Mouse (Mus musculus) liver, embryonic 13.5 days (tissue): Measurements from ENCODE around the gene Trpm7. TPM values are rescaled to one million over a fixed set of nuclear protein-coding genes. Genes with fewer than 3 reads are reported as not detected.
"Not testable (repeated sequence)": the region's sequence is repeated elsewhere in the genome, so short reads cannot be mapped to it uniquely, and the experiment has no call there.

Experiments used
- ATAC-seq: fragments of 200-750 bp; cut with Nextera tagmentation; 2 replicates; pipeline ENCODE4 v1.8.0; 2017; ENCODE audit warnings: low read depth, mild to moderate bottlenecking, moderate number of reproducible peaks, moderate library complexity
- DNase-seq: peaks from one replicate; pipeline ENCODE4 v3.0.0; 2022
- H3K27ac ChIP-seq: fragments of 300-500 bp; sonication (generic); 2 replicates; pipeline ENCODE4 v1.5.1; 2015; ENCODE audit warnings: moderate library complexity, mild to moderate bottlenecking, inconsistent platforms
- H3K27me3 ChIP-seq: fragments of 300-500 bp; sonication (generic); 2 replicates; pipeline ENCODE4 v1.6.1; 2015; ENCODE audit warnings: mild to moderate bottlenecking, inconsistent platforms
- H3K36me3 ChIP-seq: fragments of 300-500 bp; sonication (generic); 2 replicates; pipeline ENCODE4 v1.6.1; 2015; ENCODE audit warnings: mild to moderate bottlenecking, inconsistent platforms
- H3K4me1 ChIP-seq: fragments of 300-500 bp; sonication (generic); replicated peaks from 2 replicates; pipeline ENCODE4 v1.6.1; 2015; ENCODE audit warnings: inconsistent platforms
- H3K4me2 ChIP-seq: fragments of 300-500 bp; sonication (generic); 2 replicates; pipeline ENCODE4 v1.6.1; 2015; ENCODE audit warnings: inconsistent platforms, mild to moderate bottlenecking, moderate library complexity
- H3K4me3 ChIP-seq: fragments of 300-500 bp; sonication (generic); replicated peaks from 2 replicates; pipeline ENCODE4 v1.5.1; 2015; ENCODE audit warnings: mild to moderate bottlenecking, inconsistent platforms
- H3K9ac ChIP-seq: fragments of 300-500 bp; sonication (generic); 2 replicates; pipeline ENCODE4 v1.6.1; 2015; ENCODE audit warnings: mild to moderate bottlenecking, inconsistent platforms
- H3K9me3 ChIP-seq: fragments of 300-500 bp; sonication (generic); replicated peaks from 2 replicates; pipeline ENCODE4 v1.6.1; 2016; ENCODE audit warnings: inconsistent platforms
- WGBS: fragments of 180-500 bp; shearing (Covaris S2); methylation state at CpG from one replicate; pipeline ENCODE4 v1.1.7; 2015; ENCODE audit not compliant: insufficient replicate concordance; 5-methylcytosine and 5-hydroxymethylcytosine counted together
- polyA plus RNA-seq: library from polyadenylated mRNA; unstranded; fragments of >200 nt; fragmentation: Nextera tagmentation; extraction: Ambion mirVana; gene quantifications from 2 replicates; pipeline ENCODE4 v1.2.1, GENCODE M21; 2015

The Trpm7 gene
- polyA plus RNA-seq, 1 experiment from 2014 or later = 22.0 TPM

- Histone ChIP-seq H3K27ac (no peak overlapping the region), H3K9me3 (no peaks in the 10 kb centered on the region), H3K9ac (no peak overlapping the region), H3K4me3 (no peak overlapping the region), H3K4me2 (no peak overlapping the region), H3K4me1 (no peaks in the 10 kb centered on the region), H3K27me3 (no peaks in the 10 kb centered on the region), H3K36me3 (no peaks in the 10 kb centered on the region)
- ATAC-seq (no peak), DNase-seq (no peak)
- 64% methylated on average over 2 of the region's 2 CpGs for WGBS
Measured at GRCm38 (mm10) chr2:126885871-126886270, 9.8 kb upstream of the Trpm7 start.

- H3K4me2 ChIP-seq, H3K27me3 ChIP-seq, H3K4me1 ChIP-seq, H3K9me3 ChIP-seq, H3K36me3 ChIP-seq, ATAC-seq, DNase-seq, H3K9ac ChIP-seq, H3K27ac ChIP-seq, H3K4me3 ChIP-seq: not testable (repeated sequence)
- 24% methylated on average over 2 of the region's 2 CpGs for WGBS
Measured at GRCm38 (mm10) chr2:126882711-126883110, 6.7 kb upstream of the Trpm7 start.

DNA sequence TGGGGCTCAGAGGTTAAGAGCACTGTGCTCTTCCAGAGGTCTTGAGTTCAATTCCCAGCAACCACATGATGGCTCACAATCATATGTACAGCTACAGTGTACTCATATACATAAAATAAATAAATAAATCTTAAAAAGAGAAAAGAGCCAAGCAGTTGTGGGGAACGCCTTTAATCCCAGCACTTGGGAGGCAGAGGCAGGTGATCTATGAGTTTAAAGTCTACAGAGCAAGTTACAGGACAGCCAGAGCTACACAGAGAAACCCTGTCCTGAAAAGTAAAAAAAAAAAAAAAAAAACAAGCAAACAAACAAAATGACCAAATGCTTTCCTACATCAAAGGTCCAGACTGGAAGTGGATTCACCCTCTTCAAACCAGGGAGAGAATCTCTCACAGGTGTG, 2.0 kb upstream of the Trpm7 start:
- Histone ChIP-seq H3K27ac (no peak overlapping the region), H3K36me3 (no peaks in the 10 kb centered on the region), H3K4me2 (no peak overlapping the region), H3K4me3 (no peak overlapping the region), H3K9ac (no peak overlapping the region), H3K4me1 (peaks cover 23% of the 10 kb centered on the region), H3K27me3 (no peaks in the 10 kb centered on the region), H3K9me3 (no peaks in the 10 kb centered on the region)
- 80% methylated on average over 1 of the region's 1 CpGs for WGBS
- no peak for DNase-seq
- ATAC-seq = no peak

GRCm38 (mm10) chr2:126875516-126875835, 554 bp downstream of the Trpm7 start:
- no peaks in the 10 kb centered on the region for H3K27me3 ChIP-seq
- DNase-seq (no peak), ATAC-seq (peak; percentile 55)
- peak overlapping the region; percentile 98 for H3K27ac ChIP-seq
- peak overlapping the region; percentile 81 for H3K4me3 ChIP-seq
- no peaks in the 10 kb centered on the region for H3K9me3 ChIP-seq
- H3K9ac ChIP-seq = peak overlapping the region; percentile 86
- no peaks in the 10 kb centered on the region for H3K36me3 ChIP-seq
- under 1% methylated on average over 18 of the region's 18 CpGs for WGBS
- peaks cover 36% of the 10 kb centered on the region for H3K4me1 ChIP-seq
- peak overlapping the region; percentile 80 for H3K4me2 ChIP-seq

DNA sequence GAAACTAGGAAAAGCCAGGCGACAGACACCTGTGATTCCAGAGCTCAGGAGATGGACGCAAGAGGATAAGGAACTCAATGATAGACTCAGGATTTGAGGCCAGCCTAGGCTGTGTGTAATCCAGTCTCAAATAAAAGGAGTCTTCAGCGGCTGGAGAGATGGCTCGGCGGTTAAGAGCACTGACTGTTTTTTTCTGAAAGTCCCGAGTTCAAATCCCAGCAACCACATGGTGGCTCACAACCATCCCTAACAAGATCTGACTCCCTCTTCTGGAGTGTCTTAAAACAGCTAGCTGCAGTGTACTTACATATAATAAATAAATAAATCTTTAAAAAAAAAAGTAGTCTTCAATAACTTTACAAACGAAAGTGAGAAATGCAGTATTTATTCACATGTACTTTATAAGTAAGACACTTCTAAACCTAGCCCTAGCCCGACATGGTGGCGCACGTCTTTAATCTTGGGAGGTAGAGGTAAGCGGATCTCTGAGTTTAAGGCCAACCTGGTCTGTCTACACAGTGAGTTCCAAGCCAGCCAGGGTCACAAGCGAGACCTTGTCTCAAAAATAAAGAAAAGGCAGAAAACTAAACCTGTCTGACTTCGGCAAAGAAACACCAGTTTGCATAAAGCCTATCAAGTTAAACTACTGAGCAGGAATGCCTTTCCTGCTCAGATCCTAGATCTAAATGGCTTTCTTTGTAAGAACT, 1.1 kb downstream of the Trpm7 start:
- H3K4me1 ChIP-seq = peaks cover 41% of the 10 kb centered on the region
- H3K27me3 ChIP-seq = no peaks in the 10 kb centered on the region
- peak overlapping the region; percentile 86 for H3K9ac ChIP-seq
- H3K36me3 ChIP-seq = no peaks in the 10 kb centered on the region
- DNase-seq (peak; percentile 18), ATAC-seq (no peak)
- no peaks in the 10 kb centered on the region for H3K9me3 ChIP-seq
- peak overlapping the region; percentile 81 for H3K4me3 ChIP-seq
- peak overlapping the region; percentile 98 for H3K27ac ChIP-seq
- peak overlapping the region; percentile 80 for H3K4me2 ChIP-seq
- 14% methylated on average over 13 of the region's 13 CpGs for WGBS

DNA sequence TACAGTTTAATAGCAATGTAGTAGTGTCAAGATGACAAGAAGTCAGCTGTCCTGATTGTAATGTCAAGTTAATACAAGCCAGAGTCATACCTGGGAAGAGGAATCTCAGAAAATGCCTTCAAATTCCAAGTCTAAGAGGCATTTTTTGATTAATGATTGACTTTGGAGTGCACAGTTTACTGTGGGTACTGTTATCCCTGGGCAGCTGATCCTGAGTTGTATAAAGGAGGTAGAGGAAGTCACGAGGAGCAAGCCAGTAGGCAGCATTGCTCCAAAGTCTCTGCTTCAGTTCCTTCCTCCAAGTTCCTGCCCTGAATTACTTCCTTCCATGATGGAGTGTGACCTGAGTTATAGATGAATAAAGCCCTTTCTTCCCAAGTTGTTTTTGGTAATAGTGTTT, 9.7 kb downstream of the Trpm7 start:
- H3K27ac ChIP-seq = no peak overlapping the region
- H3K4me1 ChIP-seq = peaks cover 52% of the 10 kb centered on the region
- H3K27me3 ChIP-seq = no peaks in the 10 kb centered on the region
- no peak overlapping the region for H3K4me3 ChIP-seq
- DNase-seq (no peak), ATAC-seq (no peak)
- no peaks in the 10 kb centered on the region for H3K9me3 ChIP-seq
- WGBS = 58% methylated on average over 1 of the region's 1 CpGs
- no peaks in the 10 kb centered on the region for H3K36me3 ChIP-seq
- no peak overlapping the region for H3K9ac ChIP-seq
- no peak overlapping the region for H3K4me2 ChIP-seq

DNA sequence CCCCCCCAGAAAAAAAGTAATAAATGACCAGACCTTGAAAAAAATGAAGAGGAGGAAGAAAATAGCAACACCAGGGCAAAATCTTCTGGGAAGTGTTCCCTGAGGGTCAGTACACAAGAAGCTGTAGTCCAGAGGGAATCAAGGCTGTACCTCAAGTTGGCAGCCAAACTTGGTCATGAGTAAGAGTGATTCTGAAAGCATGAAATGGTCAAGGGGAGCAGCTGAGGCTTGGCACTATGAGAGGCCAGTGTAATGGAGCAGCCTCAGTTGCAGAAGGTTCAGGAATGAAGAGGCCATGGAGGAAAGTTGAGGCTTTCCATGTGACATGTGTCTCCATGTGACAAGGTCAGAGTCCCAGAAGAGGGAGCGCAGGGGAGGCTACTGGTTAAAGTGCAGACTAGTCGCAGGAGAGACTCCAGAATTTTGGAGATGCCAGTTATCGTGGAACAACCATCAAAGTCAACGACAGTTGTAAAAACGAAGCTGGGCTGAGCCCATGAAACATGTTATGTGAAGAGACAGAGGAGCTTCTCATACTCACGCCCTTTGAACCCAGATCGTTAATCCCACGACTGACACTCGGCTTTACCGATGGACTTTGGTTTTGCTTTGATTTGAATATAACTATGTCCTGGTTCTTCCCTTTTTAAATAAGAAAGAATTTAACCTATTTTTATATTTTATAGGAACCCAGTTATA, 10.4 kb downstream of the Trpm7 start:
- no peaks in the 10 kb centered on the region for H3K9me3 ChIP-seq
- no peak for ATAC-seq
- H3K36me3 ChIP-seq = no peaks in the 10 kb centered on the region
- no peak overlapping the region for H3K27ac ChIP-seq
- no peak overlapping the region for H3K4me2 ChIP-seq
- no peak overlapping the region for H3K9ac ChIP-seq
- H3K27me3 ChIP-seq = no peaks in the 10 kb centered on the region
- H3K4me1 ChIP-seq = peaks cover 49% of the 10 kb centered on the region
- H3K4me3 ChIP-seq = no peak overlapping the region
- no peak for DNase-seq
- WGBS = 83% methylated on average over 10 of the region's 10 CpGs

- no peak overlapping the region for H3K4me3 ChIP-seq
- ATAC-seq (no peak), DNase-seq (no peak)
- H3K27me3 ChIP-seq = no peaks in the 10 kb centered on the region
- H3K9ac ChIP-seq = no peak overlapping the region
- no peaks in the 10 kb centered on the region for H3K36me3 ChIP-seq
- 82% methylated on average over 3 of the region's 3 CpGs for WGBS
- H3K4me2 ChIP-seq = no peak overlapping the region
- no peak overlapping the region for H3K27ac ChIP-seq
- no peaks in the 10 kb centered on the region for H3K9me3 ChIP-seq
- peaks cover 46% of the 10 kb centered on the region for H3K4me1 ChIP-seq
Measured at GRCm38 (mm10) chr2:126865026-126865425, 11.0 kb downstream of the Trpm7 start.

- WGBS = 77% methylated on average over 4 of the region's 4 CpGs
- H3K27ac ChIP-seq = no peak overlapping the region
- ATAC-seq (no peak), DNase-seq (no peak)
- H3K9me3 ChIP-seq = no peaks in the 10 kb centered on the region
- no peaks in the 10 kb centered on the region for H3K4me1 ChIP-seq
- H3K9ac ChIP-seq = no peak overlapping the region
- H3K27me3 ChIP-seq = no peaks in the 10 kb centered on the region
- H3K4me3 ChIP-seq = no peak overlapping the region
- no peak overlapping the region for H3K4me2 ChIP-seq
- peaks cover 52% of the 10 kb centered on the region for H3K36me3 ChIP-seq
Measured at GRCm38 (mm10) chr2:126844751-126845150, 31.3 kb downstream of the Trpm7 start.

GRCm38 (mm10) chr2:126838848-126839247, 37.2 kb downstream of the Trpm7 start:
- H3K27me3 ChIP-seq = no peaks in the 10 kb centered on the region
- ATAC-seq (no peak), DNase-seq (no peak)
- no peak overlapping the region for H3K4me3 ChIP-seq
- H3K4me2 ChIP-seq = no peak overlapping the region
- H3K9ac ChIP-seq = no peak overlapping the region
- no peak overlapping the region for H3K27ac ChIP-seq
- H3K9me3 ChIP-seq = no peaks in the 10 kb centered on the region
- H3K4me1 ChIP-seq = no peaks in the 10 kb centered on the region
- 73% methylated on average over 5 of the region's 5 CpGs for WGBS
- peaks cover 58% of the 10 kb centered on the region for H3K36me3 ChIP-seq

- ATAC-seq (peak; percentile 69), DNase-seq (no peak)
- peaks cover 34% of the 10 kb centered on the region for H3K36me3 ChIP-seq
- peaks cover 43% of the 10 kb centered on the region for H3K4me1 ChIP-seq
- WGBS = 60% methylated on average over 2 of the region's 2 CpGs
- no peaks in the 10 kb centered on the region for H3K9me3 ChIP-seq
- H3K27ac ChIP-seq = peak overlapping the region; percentile 76
- H3K9ac ChIP-seq = no peak overlapping the region
- H3K4me3 ChIP-seq = no peak overlapping the region
- no peaks in the 10 kb centered on the region for H3K27me3 ChIP-seq
- no peak overlapping the region for H3K4me2 ChIP-seq
Measured at GRCm38 (mm10) chr2:126817414-126817813, 58.6 kb downstream of the Trpm7 start.
